Mouse (Mus musculus) mesoderm, embryonic 11.5 days (tissue): ENCODE data around the gene AY761185.
"Not testable (repeated sequence)": the region's sequence is repeated elsewhere in the genome, so short reads cannot be mapped to it uniquely, and the experiment has no call there.

Source experiments
- DNase-seq: peaks from one replicate; pipeline ENCODE4 v3.0.0-alpha.2; 2012; ENCODE audit warnings: low read depth, low spot score

Gene AY761185

GRCm38 (mm10) chr8:20944610-20945009 lies at the start of gene AY761185:
Gene AY761185, minus strand, starts transcription at chr8:20944710.
- no peak for DNase-seq

GRCm38 (mm10) chr8:20994042-20994441 lies 49.5 kb upstream of the AY761185 start:
- DNase-seq = not testable (repeated sequence)

GRCm38 (mm10) chr8:20979846-20980245 lies 35.3 kb upstream of the AY761185 start:
- DNase-seq = no peak

- DNase-seq = no peak
Measured at GRCm38 (mm10) chr8:20964531-20964930, 20.0 kb upstream of the AY761185 start.

GRCm38 (mm10) chr8:20921971-20922370 lies 22.5 kb downstream of the AY761185 start, which contains the start of gene Gm6040:
Gene Gm6040, minus strand, starts transcription at chr8:20922071.
- DNase-seq = no peak

GRCm38 (mm10) chr8:20912288-20912687 lies 32.2 kb downstream of the AY761185 start:
- DNase-seq = no peak

- no peak for DNase-seq
Measured at GRCm38 (mm10) chr8:20908256-20908655, 36.3 kb downstream of the AY761185 start.

GRCm38 (mm10) chr8:20907119-20907518 lies 37.4 kb downstream of the AY761185 start:
- no peak for DNase-seq

GRCm38 (mm10) chr8:20902527-20902926 lies 42.0 kb downstream of the AY761185 start, which contains the start of gene Gm15056:
Gene Gm15056, minus strand, starts transcription at chr8:20902627.
- DNase-seq = no peak
